Mouse (Mus musculus) liver, adult 2 months (tissue): ENCODE results near the gene Blcap. TPM values are rescaled to one million over a fixed set of nuclear protein-coding genes. Genes with fewer than 3 reads are reported as not detected.

Experiments used
- DNase-seq: peaks from one replicate; pipeline ENCODE4 v3.0.0-alpha.2; 2011; ENCODE audit warnings: low read depth, low spot score; ENCODE audit errors: extremely low read depth
- H3K27ac ChIP-seq: fragments of 200-500 bp; replicated peaks from 2 replicates; pipeline ENCODE4 v1.5.1; 2012; ENCODE audit warnings: low read depth, mild to moderate bottlenecking, control low read depth, inconsistent platforms, low read length; ENCODE audit not compliant: insufficient read depth
- H3K27me3 ChIP-seq: fragments of 200-500 bp; 2 replicates; pipeline ENCODE4 v1.6.1; 2012; ENCODE audit warnings: mild to moderate bottlenecking, moderate library complexity, low read length, inconsistent platforms; ENCODE audit not compliant: control insufficient read depth, insufficient read depth
- H3K36me3 ChIP-seq: fragments of 200-500 bp; 2 replicates; pipeline ENCODE4 v1.6.1; 2012; ENCODE audit warnings: low read length, inconsistent platforms; ENCODE audit not compliant: control insufficient read depth, insufficient read depth
- H3K4me1 ChIP-seq: fragments of 200-500 bp; 2 replicates; pipeline ENCODE4 v1.6.1; 2011; ENCODE audit warnings: low read length; ENCODE audit not compliant: control insufficient read depth, insufficient read depth
- H3K4me3 ChIP-seq: fragments of 200-500 bp; 2 replicates; pipeline ENCODE4 v1.5.1; 2011; ENCODE audit warnings: low read depth, mild to moderate bottlenecking, control low read depth, low read length, moderate library complexity; ENCODE audit not compliant: insufficient read depth
- H3K79me2 ChIP-seq: fragments of 200-500 bp; 2 replicates; pipeline ENCODE4 v1.6.1; 2012; ENCODE audit warnings: inconsistent platforms, mild to moderate bottlenecking, low read length, moderate library complexity; ENCODE audit not compliant: control insufficient read depth, insufficient read depth
- H3K9ac ChIP-seq: fragments of 200-500 bp; 2 replicates; pipeline ENCODE4 v1.6.1; 2012; ENCODE audit warnings: low read depth, mild to moderate bottlenecking, control low read depth, inconsistent platforms, low read length
- CTCF ChIP-seq: fragments of 200-500 bp; IDR thresholded peaks from 2 replicates; pipeline ENCODE4 v1.5.1; 2011; ENCODE audit warnings: low read depth, low read length, control low read depth
- POLR2A ChIP-seq: fragments of 200-500 bp; IDR thresholded peaks from 2 replicates; pipeline ENCODE4 v1.6.1; 2011; ENCODE audit warnings: low read length, control low read depth; ENCODE audit not compliant: insufficient read depth; ENCODE audit errors: extremely low read depth
- WGBS: fragments of 180-500 bp; shearing (Covaris S2); methylation state at CpG from one replicate; pipeline ENCODE4 v1.1.7; 2018; 5-methylcytosine and 5-hydroxymethylcytosine counted together
- polyA plus RNA-seq: library from polyadenylated mRNA; depleted of rRNA; stranded (reverse); fragments of >200 nt; gene quantifications from 2 replicates; pipeline ENCODE4 v1.2.3, GENCODE M21; 2012
- total RNA-seq: library from RNA; depleted of rRNA; stranded (reverse); fragments of >200 nt; gene quantifications from 2 replicates; pipeline ENCODE4 v1.2.3, GENCODE M21; 2014

Gene Blcap
- total and polyA plus RNA-seq, 2 experiments, result 14.1 to 37.9 TPM

DNA sequence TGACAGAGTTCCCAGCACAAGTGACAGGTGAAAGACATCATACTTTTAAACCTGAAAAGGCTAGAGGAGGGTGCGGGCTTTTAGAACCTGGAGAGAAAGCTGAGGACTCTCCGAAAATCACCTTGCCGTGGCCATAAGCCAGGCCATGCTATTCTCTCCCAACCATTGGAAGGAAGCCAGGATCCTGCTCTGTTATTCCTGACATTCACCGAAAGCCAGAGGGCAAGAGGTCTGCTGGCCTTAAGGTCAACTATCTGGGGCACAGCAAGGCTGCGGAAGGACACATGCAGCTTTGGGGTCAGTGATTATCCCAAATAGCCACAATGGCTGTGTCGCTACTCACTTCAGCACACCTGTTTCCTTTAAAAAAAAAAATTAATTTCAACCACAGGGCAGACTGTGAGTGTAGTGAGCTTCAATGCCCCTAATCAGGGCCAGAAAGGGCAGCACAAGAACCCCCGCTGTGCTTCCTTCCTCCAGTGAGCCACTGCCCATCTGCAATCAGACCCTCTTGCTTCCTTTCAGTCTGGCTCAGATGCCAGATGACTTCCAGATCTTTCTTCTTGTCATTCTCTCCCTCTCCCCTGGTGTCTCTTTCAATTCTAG lies 34.5 kb downstream of the Blcap start:
- TF ChIP-seq CTCF (no peak), POLR2A (no peak)
- peak; percentile 83 for DNase-seq
- no peaks in the 10 kb centered on the region for H3K27me3 ChIP-seq
- no peak overlapping the region for H3K27ac ChIP-seq
- 23% methylated on average over 7 of the region's 7 CpGs for WGBS
- no peaks in the 10 kb centered on the region for H3K36me3 ChIP-seq
- no peak overlapping the region for H3K9ac ChIP-seq
- no peak overlapping the region for H3K4me3 ChIP-seq
- no peaks in the 10 kb centered on the region for H3K79me2 ChIP-seq
- H3K4me1 ChIP-seq, result 0 out of 2 replicates have a peak, but pooled peaks cover 1% of the 10 kb centered on the region

- WGBS, result 85% methylated on average over 4 of the region's 4 CpGs
- no peak for TF ChIP-seq CTCF
- no peak for TF ChIP-seq POLR2A
- Histone ChIP-seq H3K36me3 (no peaks in the 10 kb centered on the region), H3K9ac (no peak overlapping the region), H3K27ac (no peak overlapping the region), H3K4me3 (no peak overlapping the region), H3K27me3 (no peaks in the 10 kb centered on the region), H3K4me1 (0 out of 2 replicates have a peak, but pooled peaks cover 1% of the 10 kb centered on the region), H3K79me2 (no peaks in the 10 kb centered on the region)
- DNase-seq, result no peak
Observed at GRCm38 (mm10) chr2:157534163-157534562, 36.9 kb downstream of the Blcap start.

GRCm38 (mm10) chr2:157531681-157532426 lies 39.2 kb downstream of the Blcap start:
- no peaks in the 10 kb centered on the region for H3K27me3 ChIP-seq
- no peak overlapping the region for H3K4me3 ChIP-seq
- H3K27ac ChIP-seq, result no peak overlapping the region
- WGBS, result 66% methylated on average over 8 of the region's 8 CpGs
- no peaks in the 10 kb centered on the region for H3K36me3 ChIP-seq
- DNase-seq, result no peak
- TF ChIP-seq CTCF (no peak), POLR2A (no peak)
- 0 out of 2 replicates have a peak, but pooled peaks cover 1% of the 10 kb centered on the region for H3K4me1 ChIP-seq
- H3K9ac ChIP-seq, result no peak overlapping the region
- no peaks in the 10 kb centered on the region for H3K79me2 ChIP-seq

DNA sequence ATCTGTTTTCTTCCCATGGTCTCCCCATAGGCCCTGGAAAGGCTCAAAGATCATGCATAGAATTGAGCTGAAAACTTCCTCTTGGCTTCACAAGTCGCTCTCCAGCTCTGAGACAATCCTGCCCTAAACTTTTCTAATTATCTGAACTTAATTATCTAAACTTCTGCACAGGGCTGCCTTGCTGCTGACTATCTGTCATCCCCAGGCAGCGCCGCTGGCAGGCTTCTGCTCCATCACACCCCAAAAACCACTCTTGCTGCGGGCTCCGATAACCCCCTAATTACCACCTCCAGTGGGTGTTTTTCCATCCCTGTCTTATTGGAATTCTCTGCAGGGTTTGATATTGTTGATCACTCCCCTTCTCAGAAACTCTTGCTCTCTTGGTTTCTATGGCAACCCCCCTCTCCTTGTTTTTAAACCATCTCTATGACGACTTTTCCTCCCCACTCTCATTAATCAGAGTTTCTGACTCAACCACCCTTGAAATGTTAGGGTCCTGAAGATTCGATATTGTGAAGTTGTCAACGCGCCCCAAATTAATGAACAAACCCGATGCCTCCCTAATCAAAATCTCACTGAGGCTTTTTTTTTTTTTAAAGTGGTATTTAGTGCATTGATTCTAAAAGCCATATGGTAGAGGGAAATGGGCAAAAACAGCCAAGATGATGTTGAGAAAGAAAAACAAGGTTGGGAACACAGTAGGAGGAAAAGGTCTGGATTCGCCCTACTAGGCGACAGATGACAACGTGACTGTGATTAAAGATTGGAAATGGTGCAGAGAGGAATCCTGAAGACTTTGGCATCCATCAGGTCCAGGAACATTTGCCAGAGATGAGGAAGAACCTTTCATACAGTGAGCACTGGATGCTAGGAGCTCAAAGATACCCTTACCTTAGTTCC lies 40.8 kb downstream of the Blcap start:
- TF ChIP-seq CTCF, result no peak
- TF ChIP-seq POLR2A, result no peak
- H3K9ac ChIP-seq, result no peak overlapping the region
- H3K27ac ChIP-seq, result no peak overlapping the region
- DNase-seq, result no peak
- 85% methylated on average over 13 of the region's 13 CpGs for WGBS
- no peaks in the 10 kb centered on the region for H3K27me3 ChIP-seq
- no peaks in the 10 kb centered on the region for H3K36me3 ChIP-seq
- no peaks in the 10 kb centered on the region for H3K79me2 ChIP-seq
- H3K4me3 ChIP-seq, result no peak overlapping the region
- H3K4me1 ChIP-seq, result no peaks in the 10 kb centered on the region

DNA sequence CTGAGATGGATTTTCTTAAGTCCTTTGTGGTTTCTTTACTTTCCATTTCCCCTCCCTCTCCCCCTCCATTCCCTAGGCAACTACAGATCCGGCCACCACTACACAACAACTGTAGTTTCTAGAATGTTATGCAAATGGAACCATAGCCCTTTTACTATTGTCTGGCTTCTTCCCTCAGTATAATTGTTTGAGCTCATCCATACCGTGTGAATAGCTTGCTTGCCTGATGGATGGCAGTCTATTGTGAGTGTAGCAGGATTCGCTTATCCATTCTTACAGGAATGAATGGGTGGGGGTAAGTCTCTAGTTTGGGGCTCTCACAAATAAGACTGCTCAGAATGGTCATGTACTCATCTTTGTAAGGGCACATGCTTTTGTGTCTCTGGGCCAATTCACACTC lies 48.5 kb downstream of the Blcap start:
- WGBS, result 77% methylated on average over 3 of the region's 3 CpGs
- no peak overlapping the region for H3K4me3 ChIP-seq
- no peak overlapping the region for H3K27ac ChIP-seq
- no peaks in the 10 kb centered on the region for H3K36me3 ChIP-seq
- DNase-seq, result no peak
- no peak overlapping the region for H3K9ac ChIP-seq
- no peaks in the 10 kb centered on the region for H3K79me2 ChIP-seq
- no peaks in the 10 kb centered on the region for H3K27me3 ChIP-seq
- TF ChIP-seq CTCF, result no peak
- no peak for TF ChIP-seq POLR2A
- no peaks in the 10 kb centered on the region for H3K4me1 ChIP-seq
